Mouse (Mus musculus) erythroblast, embryonic 14.5 days (primary cell): Measurements from ENCODE around the gene Sh3rf1.

ENCODE experiments used
- GATA1 ChIP-seq: IDR thresholded peaks from 2 replicates; pipeline ENCODE4 v1.6.1; 2012; ENCODE audit warnings: low read length, inconsistent platforms, mixed read lengths
- TAL1 ChIP-seq: IDR thresholded peaks from 3 replicates; pipeline ENCODE4 v1.6.1; 2012; ENCODE audit warnings: low read length, inconsistent platforms, mixed read lengths

GRCm38 (mm10) chr8:61249511-61249910, 25.8 kb downstream of the Sh3rf1 start:
- TF ChIP-seq GATA1, result no peak
- no peak for TF ChIP-seq TAL1
